Mouse (Mus musculus) olfactory bulb, adult 2 months (tissue): ENCODE data around the gene Pcsk6.

Source experiments
- CTCF ChIP-seq: fragments of 200-500 bp; IDR thresholded peaks from 2 replicates; pipeline ENCODE4 v1.5.1; 2012; ENCODE audit warnings: low read depth, mild to moderate bottlenecking, low read length, moderate library complexity; ENCODE audit not compliant: insufficient read depth
- POLR2A ChIP-seq: fragments of 200-500 bp; IDR thresholded peaks from 2 replicates; pipeline ENCODE4 v1.6.1; 2012; ENCODE audit warnings: mild to moderate bottlenecking, low read depth, low read length, moderate library complexity; ENCODE audit not compliant: insufficient read depth

DNA sequence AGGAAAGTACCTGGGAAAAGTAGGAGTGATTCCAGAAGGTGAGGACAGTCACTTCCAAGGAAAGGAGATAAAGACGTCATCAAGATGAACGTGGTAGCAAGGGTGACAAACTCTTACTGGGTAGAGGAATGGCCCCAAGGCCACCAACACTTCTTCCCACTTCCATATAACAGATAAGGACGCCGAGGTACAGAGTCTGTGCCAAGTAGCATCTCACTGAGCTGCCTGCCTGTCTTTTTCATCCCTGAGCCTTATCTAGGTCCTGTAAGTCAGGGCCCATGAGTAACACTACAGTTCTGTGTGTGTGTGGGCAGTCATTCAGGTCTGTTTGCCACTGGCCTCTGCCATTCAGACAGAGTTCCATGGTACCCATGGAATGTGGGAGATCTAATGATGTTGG is 23.4 kb downstream of the Pcsk6 start:
- no peak for TF ChIP-seq CTCF
- no peak for TF ChIP-seq POLR2A
